Mouse (Mus musculus) liver, adult 2 months (tissue): ENCODE results near the gene Ttn.

Experiments
- CTCF ChIP-seq: fragments of 200-500 bp; IDR thresholded peaks from 2 replicates; pipeline ENCODE4 v1.5.1; 2011; ENCODE audit warnings: low read depth, low read length, control low read depth
- POLR2A ChIP-seq: fragments of 200-500 bp; IDR thresholded peaks from 2 replicates; pipeline ENCODE4 v1.6.1; 2011; ENCODE audit warnings: low read length, control low read depth; ENCODE audit not compliant: insufficient read depth; ENCODE audit errors: extremely low read depth

DNA sequence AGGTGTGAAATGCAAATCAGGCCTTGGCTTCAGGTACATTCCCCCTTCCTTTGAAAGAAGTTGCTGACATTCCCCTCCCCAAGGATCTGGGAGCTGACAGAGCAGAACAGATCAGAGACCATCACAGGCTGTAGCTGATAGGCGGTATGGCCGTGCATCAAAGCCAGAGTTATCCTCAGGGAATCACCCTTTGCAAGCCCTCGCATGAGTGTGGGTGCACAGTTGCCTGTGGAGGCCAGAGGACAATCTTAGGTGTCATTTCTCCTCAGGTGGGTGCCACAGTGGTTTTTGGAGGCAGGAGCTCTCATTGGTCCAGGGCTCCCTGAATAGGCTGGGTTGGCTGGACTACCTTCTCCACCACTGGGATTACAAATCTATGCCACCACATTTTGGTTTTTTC lies 280.2 kb downstream of the Ttn start:
- TF ChIP-seq CTCF (no peak), POLR2A (no peak)
